Mouse (Mus musculus): ENCODE data around the gene Gm5767. TPM values are rescaled to one million over a fixed set of nuclear protein-coding genes. Genes with fewer than 3 reads are reported as not detected.
A peak's percentile ranks its signal among the peaks of the same experiment; 100 is the strongest.

Gene Gm5767
- total RNA-seq (2021), result not detected

DNA sequence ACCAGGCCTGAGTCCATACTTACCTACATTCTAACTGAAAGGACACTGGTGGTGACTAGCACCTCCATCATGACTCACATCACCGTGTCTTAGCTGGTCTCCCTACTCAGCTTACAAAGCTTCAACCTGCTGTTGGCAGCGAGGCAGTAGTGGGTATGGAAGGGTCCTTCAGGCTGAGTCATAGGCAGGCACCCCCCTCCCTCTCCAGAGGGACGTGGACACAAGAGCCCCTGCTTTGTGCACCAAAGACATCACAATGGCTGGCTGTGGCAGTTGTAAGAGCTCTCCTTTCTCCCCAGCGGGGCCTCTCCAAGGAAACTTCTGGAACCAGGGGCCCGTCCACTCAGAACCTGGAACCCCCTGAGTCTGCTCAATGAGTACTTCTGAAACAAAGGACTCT is at the start of gene Gm5767:
Gene Gm5767 (plus strand): TSS at position 301 of the 400 bp plus-strand sequence.
- no peak for DNase-seq

DNA sequence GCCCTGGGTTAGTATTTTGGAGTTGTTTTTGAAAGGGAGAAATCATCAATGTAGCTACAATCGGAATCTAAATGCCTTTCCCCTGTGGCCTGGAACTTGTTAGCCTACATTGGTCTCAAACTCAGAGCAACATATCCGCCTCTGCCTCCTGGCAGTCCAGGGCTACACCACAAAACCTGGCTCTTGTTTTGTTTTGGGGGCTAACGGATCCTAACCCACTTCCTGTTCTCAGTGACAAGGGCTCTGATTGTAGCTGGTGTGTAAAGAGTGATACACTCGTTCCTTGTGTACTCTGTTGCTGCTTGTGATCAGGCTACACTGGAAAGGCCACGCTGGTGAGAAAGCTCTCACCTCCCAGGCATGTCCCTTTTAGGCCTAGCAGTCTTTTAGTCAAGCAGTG is 49.1 kb upstream of the Gm5767 start:
- DNase-seq, result no peak

DNA sequence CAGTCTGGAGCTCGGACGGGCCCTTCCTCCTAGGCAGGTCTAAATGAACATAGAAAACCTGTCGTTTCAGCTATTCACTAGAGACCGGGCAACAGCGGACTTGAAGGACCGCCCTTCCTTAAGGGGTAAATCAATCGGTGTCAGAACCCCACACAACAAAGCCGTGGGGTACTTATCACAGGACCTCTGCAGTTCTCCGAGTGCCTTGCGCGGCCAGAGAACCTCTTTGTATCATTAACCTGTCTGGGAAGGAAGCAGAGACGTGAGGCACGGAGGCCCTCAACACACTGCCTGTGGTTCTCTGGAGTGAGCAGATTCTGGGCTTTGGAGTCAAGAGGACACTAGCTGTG is 43.7 kb upstream of the Gm5767 start:
- no peak for DNase-seq

GRCm38 (mm10) chr16:8637217-8638051 is 43.1 kb upstream of the Gm5767 start, which contains the start of the genes Pmm2 and Tmem186:
Gene Pmm2 (plus strand): TSS chr16:8637674.
Gene Tmem186 (minus strand): TSS chr16:8637712.
- DNase-seq, result peak; percentile 85

DNA sequence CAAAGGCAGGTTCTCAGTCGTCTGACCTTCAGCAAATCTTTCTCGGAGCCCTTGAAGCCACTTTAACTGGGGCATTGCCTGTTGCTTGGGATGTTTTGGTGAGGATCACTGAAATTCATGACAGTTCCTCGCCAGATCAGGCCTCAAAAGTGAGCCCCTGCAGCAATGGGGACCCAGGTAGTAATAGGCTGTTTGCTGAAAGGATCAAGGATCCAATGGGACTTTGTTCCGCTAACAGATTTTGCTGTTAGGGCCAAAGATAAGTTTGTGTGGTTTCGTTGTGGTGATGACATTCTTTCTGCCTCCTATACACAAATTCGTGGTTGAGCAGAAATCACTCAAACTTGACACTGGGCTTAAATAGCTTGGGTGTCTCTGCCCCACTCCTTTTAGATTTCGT is 42.4 kb upstream of the Gm5767 start:
- no peak for DNase-seq

DNA sequence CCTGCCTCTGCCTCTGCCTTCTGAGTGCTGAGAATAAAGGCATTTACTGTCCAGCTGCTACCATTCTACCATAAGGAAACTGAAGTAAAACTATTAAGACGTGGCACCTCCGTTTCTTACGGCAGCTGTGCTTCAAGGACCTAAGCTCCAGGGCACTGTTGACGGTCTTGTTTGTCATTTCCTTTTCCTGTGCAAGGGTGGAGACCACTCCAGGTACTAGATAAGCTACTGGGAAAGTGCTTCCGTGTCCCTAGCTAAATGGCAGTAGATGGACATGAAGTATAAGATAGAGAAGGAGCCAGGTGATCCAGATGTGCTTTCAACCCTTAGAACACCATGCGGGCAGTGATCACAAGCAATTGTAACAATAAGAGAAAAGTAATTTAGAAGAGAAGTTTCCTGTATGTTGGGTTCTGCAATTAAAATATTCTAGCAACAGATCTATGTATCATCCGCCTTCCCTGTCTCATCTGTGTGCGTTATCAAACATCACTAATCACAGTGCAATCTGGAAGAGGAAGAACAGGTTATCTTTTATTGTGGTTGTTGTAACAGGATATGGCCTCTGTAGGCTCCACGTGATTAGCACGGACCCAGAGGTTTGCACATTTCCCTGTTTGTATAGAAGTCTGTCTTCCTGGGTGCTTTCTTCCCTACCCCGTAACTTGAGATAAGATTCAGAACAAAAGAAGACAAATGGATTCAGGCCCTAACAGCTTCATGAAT is 40.9 kb upstream of the Gm5767 start:
- no peak for DNase-seq

DNA sequence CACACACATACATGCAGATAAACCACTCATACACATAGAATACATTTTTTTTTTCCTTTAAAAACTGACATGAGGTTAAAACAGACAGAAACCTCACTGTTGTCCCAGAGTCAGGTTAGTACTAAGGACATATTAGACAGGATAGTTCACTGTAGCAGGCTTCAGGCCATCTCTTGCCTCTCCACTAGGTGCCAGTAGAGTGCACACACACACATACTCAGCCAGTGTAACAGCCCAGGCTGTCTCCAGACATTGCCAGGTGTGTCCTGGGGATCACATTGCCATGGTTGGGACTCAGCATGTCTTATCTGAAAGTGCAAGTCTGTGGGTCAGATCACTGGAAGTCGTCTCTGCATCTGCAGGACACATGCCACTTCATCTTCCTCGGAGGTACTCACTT is 36.7 kb upstream of the Gm5767 start:
- peak; percentile 54 for DNase-seq

- no peak for DNase-seq
These were observed 35.0 kb upstream of the Gm5767 start for GRCm38 (mm10) chr16:8645546-8645945.

DNA sequence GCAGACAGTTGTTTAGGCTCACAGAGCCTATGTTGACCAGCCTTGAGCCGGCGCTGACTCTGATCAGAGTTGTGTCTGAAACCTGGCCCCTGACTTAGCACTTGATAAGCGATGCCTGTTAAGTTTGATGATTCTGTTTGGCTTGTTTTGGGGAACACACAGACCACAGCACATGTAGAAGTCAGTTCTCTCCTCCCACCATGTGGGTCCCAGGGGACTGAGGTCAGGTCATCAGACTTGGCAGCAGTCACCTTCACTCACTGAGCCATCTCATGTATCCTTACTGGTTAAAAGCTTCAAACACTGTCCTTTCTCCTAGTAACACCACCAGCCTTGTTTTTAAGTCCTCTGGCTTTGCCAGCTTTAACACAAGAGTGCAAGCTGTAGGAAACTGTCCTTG is 30.6 kb upstream of the Gm5767 start:
- no peak for DNase-seq

DNA sequence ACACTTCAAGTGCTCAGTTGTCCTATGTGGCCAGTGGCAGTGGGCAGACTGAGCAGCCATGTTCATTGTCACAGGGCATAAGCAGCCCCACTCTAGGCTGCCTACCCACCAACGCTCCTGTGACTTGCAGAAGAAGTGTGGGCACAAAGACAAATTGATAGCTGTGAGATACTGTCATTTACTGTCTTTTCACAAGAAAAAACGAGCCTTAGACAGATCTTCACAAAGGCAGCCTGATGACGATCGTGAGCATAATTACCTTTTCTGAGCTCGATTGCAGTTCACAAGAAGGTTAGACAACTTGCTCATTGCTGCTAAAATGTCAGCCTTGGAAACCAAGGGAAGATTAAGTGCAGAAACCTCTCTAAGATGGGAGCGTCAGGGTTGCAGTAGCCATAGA is 25.5 kb upstream of the Gm5767 start:
- DNase-seq, result no peak

DNA sequence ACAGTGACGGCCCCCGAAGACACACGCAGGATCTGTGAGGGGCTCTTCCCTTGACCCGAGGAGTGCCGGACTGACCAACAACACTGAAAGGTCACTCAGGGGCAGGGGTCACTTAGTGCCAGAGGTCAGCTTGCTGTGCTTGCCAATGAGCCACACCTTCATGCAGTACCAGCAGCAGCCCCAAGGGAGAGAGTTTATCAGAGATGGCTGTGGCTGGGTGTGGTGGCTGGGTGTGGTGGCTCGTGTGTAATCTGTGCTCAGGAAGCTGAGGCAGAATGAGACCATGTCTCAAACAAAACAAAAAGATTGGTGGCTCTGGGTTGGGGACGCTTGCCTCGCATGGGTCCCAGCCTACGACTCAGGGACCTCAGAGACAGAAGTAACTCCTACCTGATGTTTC is 25.0 kb upstream of the Gm5767 start:
- no peak for DNase-seq

DNA sequence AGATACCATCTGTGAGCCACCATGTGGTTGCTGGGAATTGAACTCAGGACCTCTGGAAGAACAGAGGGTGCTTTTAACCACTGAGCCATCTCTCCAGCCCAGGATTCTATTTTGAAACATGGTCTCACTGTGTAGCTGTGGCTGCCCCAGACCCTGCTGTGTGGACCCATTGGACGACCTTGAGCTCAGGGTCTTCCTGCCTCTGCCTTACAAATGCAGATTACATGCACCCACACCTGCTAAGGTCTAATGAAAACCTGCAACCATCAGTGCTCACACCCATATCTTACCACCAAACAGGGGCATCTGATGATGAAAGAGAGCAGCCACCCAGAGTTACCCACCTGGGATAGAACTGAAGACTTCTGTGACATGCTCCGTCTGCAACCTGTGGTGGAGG is 24.3 kb upstream of the Gm5767 start:
- no peak for DNase-seq

DNA sequence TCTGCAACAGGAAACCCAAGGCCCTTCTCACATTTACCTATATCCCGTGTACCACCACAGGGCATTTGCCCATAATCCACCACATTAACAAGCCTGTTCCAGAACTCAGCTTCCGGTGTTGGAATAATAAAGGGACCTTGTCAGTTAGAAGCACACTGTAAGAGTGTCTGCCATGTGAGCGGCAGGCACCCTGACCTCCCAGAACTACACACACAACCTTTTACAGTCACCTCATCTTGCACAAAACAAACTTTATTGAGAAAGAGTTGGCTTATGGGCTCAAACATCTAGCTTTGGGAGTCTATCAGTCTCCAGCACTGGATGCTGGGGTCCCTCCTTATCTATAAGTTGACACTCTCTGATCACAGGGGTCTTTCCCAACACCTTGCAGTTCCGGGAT is 22.2 kb upstream of the Gm5767 start:
- no peak for DNase-seq

DNA sequence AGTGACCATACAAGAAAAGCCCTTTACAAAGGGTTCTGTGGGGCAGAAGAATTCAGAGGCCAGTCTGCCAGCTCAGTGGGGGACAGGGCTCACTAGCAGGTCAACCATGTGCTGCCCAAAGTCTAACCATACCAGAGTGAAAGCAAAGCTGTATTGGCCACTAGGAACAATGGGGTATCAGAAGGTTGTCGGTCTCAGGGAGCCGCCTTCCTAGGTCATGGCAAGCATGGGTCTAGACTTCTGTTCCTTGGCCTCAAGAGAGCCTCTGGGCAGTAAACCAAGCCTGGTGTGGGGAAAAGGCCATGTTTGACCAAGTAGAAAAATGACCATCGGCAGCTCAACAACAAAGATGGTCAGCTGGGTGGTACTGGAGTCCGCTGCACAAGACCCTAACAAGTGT is 21.8 kb upstream of the Gm5767 start:
- peak; percentile 40 for DNase-seq

DNA sequence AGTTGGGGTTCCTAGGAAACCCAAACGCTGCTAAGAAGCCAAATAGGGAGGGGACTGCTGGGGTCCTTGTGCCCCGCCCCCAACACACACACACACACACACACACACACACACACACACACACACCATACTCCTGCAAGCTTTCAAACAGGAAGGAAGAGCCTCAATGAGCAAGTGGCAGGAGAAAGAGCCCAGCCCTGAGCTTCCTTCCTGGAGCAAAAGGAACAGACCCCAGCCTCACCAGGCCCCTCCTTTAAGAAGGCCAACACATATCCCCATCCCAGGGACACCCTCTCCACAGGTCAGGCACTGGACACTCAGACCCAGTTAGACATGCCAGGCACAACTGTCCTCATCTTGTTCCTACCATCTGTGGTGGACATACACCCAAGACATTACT is 17.5 kb upstream of the Gm5767 start:
- no peak for DNase-seq

- DNase-seq, result no peak
These were observed 16.7 kb upstream of the Gm5767 start for GRCm38 (mm10) chr16:8663606-8664539.

DNA sequence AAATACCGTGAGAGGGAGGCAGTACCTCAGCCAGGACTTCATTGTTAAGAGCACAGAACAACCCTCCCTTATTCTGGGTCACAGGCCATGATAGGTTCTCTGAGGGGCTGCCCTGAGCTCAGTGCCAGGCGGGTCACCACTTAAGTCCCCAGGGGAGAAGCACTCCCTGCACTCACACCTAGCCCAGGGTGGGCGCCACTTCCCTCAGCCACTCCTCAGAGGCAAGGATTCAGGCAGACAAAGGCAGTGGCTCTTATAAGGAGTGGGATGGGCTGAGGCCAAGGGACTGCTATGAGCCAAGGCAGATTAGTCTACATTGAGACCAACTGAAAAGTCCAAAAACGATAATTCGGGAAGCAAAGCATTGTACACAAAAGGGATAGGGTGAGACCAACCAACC is 15.2 kb upstream of the Gm5767 start:
- no peak for DNase-seq

DNA sequence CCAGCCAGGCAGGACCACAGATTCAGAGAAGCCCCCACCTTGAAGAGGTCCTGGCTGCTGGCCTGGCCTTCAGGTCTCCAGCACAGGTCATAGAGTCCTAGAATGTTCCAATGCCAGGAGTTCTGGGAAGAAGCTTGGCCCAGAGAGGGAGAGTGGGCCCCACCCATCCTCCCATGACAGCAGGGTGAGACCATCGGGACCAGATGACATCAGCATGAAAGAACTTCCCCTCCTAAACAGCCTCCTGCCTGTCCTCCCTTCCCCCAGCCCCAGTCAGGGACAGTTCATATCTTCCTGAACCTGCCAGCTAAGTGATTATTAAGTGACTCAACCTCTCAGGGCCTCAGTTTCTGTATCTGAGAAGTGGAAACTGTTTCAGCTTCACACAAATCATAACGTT is 14.1 kb upstream of the Gm5767 start:
- peak; percentile 70 for DNase-seq

- DNase-seq, result peak; percentile 53
These were observed 13.3 kb upstream of the Gm5767 start for GRCm38 (mm10) chr16:8667261-8667660.

DNA sequence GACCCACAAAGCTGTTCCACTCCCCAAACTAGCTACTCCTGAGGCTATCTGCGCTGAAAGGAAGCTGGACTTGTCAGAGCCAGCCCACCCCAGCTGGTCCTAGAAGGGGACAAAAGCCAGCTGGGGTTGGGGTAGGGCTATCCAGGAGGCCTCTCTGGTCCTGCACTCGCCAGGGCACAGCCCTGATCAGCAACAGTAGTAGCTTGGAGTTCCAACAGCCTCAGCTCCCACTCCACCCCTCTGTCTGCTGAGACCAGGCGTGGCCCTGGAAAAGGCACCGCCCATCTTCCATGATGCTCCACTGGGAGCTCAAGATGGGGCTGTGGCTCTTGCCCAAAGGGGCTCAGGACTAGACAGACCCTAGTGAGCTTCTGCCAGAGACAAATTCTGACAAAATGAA is 12.8 kb upstream of the Gm5767 start:
- peak; percentile 53 for DNase-seq

GRCm38 (mm10) chr16:8668386-8668785 is 12.2 kb upstream of the Gm5767 start:
- no peak for DNase-seq

GRCm38 (mm10) chr16:8669432-8669831 is 11.1 kb upstream of the Gm5767 start:
- no peak for DNase-seq

Measured in heart, postnatal 4 days (tissue).